Mouse (Mus musculus) hindbrain, embryonic 10.5 days (tissue): Measurements from ENCODE around the gene Garnl3. TPM values are rescaled to one million over a fixed set of nuclear protein-coding genes. Genes with fewer than 3 reads are reported as not detected.
A peak's percentile ranks its signal among the peaks of the same experiment; 100 is the strongest.

Source experiments
- DNase-seq: peaks from one replicate; pipeline ENCODE4 v3.0.0-alpha.2; 2017; ENCODE audit warnings: low spot score
- H3K27ac ChIP-seq: fragments of 300-500 bp; sonication (generic); 2 replicates; pipeline ENCODE4 v1.5.1; 2016; ENCODE audit warnings: mild to moderate bottlenecking, moderate library complexity
- H3K27me3 ChIP-seq: fragments of 300-500 bp; sonication (generic); 2 replicates; pipeline ENCODE4 v1.6.1; 2016; ENCODE audit warnings: mild to moderate bottlenecking; ENCODE audit not compliant: poor library complexity, insufficient read depth, severe bottlenecking
- H3K36me3 ChIP-seq: fragments of 300-500 bp; sonication (generic); 2 replicates; pipeline ENCODE4 v1.6.1; 2016; ENCODE audit warnings: mild to moderate bottlenecking, moderate library complexity
- H3K4me1 ChIP-seq: fragments of 300-500 bp; sonication (generic); replicated peaks from 2 replicates; pipeline ENCODE4 v1.6.1; 2016; ENCODE audit warnings: mild to moderate bottlenecking
- H3K4me3 ChIP-seq: fragments of 300-500 bp; sonication (generic); 2 replicates; pipeline ENCODE4 v1.5.1; 2016; ENCODE audit warnings: mild to moderate bottlenecking, moderate library complexity
- H3K9me3 ChIP-seq: fragments of 300-500 bp; sonication (generic); 2 replicates; pipeline ENCODE4 v1.6.1; 2016; ENCODE audit warnings: mild to moderate bottlenecking, moderate library complexity
- WGBS: fragments of 180-500 bp; shearing (Covaris S2); methylation state at CpG from one replicate; pipeline ENCODE4 v1.1.7; 2016; 5-methylcytosine and 5-hydroxymethylcytosine counted together
- polyA plus RNA-seq: library from polyadenylated mRNA; unstranded; fragments of >200 nt; fragmentation: Nextera tagmentation; extraction: Ambion mirVana; gene quantifications from 2 replicates; pipeline ENCODE4 v1.2.1, GENCODE M21; 2016

Gene Garnl3
- polyA plus RNA-seq, 1 experiment from 2014 or later, result 14.5 TPM

DNA sequence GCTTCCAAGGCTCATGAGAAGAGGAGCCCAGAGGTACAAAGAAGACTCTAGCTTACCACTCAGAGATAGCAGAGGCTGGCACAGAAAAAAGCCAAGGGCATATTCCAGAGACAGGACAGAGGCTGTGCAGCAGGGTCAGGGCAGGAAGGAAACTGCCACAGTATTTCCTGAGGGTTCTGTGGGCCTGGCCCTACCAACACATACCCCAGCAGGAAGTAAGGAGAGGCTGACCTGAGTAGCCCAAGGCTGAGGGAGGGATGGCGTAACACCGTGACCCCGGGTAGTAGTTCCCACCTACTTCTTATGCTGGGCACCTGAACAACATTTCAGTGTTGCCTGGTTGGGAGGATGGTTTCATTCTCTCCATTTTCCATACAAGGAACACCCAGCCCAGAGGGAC is 35.6 kb upstream of the Garnl3 start:
- Histone ChIP-seq H3K4me1 (peaks cover 43% of the 10 kb centered on the region), H3K27ac (no peak overlapping the region), H3K36me3 (peaks cover 16% of the 10 kb centered on the region; the same call in 1 of the 2 replicates), H3K9me3 (no peaks in the 10 kb centered on the region), H3K4me3 (no peak overlapping the region), H3K27me3 (no peaks in the 10 kb centered on the region)
- 91% methylated on average over 3 of the region's 3 CpGs for WGBS
- DNase-seq, result no peak

DNA sequence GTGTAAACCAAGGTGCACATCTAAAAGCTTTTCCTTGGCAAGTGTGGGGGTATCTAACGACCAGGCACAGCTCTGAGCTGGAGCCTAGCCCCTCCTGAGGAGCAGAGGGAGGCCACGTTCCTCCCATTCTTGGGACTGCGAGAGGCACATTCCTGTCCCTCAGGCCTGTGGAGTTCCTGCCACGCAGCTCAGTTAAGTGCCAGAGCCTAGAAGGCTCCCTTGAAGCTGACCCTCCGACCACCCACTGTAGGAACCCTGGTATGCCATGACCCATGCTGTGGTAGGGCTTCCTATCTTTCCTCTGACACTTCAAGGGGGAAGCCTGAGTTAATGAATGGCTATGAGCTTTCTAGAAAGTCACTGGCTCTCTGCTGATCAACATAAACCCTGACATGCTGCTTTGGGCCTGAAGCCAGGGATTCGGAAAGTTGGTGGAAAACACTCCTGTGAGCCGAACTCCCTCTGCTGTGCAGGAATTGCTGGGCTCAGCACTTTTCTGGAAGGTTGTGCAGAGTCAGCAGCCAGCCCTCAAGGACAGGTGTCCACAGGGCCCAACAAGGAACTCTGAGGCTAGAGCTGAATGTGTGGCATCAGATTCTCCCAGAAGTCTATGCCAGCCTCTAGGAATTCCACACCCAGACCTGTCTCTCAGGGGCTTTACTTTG is 34.4 kb upstream of the Garnl3 start:
- H3K9me3 ChIP-seq, result no peaks in the 10 kb centered on the region
- 53% methylated on average over 7 of the region's 7 CpGs for WGBS
- no peak overlapping the region for H3K4me3 ChIP-seq
- H3K27ac ChIP-seq, result peak overlapping the region; percentile 66; the same call in 1 of the 2 replicates
- DNase-seq, result no peak
- H3K36me3 ChIP-seq, result peaks cover 10% of the 10 kb centered on the region; the same call in 1 of the 2 replicates
- H3K27me3 ChIP-seq, result no peaks in the 10 kb centered on the region
- peaks cover 33% of the 10 kb centered on the region for H3K4me1 ChIP-seq

DNA sequence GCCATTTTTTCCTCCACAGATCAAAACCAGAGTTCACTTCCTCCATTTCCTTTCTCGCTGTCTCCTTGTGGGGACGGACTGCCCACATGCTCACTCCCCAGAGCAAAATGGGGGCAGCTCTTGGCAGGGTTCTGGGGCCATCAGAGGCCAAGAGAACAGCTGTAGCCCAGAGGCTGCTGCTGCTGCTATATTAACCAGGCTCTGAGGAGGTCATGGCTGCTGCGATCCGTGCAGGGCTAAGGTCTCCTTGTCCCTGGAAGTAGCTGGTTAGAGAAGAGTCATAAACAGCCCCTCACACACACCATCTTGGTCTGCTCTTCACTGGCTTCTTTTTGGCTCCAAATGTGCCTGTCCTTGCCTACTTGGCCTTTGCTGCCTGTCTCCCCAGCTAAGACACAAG is 33.8 kb upstream of the Garnl3 start:
- Histone ChIP-seq H3K9me3 (no peaks in the 10 kb centered on the region), H3K36me3 (peaks cover 10% of the 10 kb centered on the region; the same call in 1 of the 2 replicates), H3K27ac (peak overlapping the region; percentile 66), H3K4me3 (no peak overlapping the region), H3K4me1 (peaks cover 31% of the 10 kb centered on the region), H3K27me3 (no peaks in the 10 kb centered on the region)
- WGBS, result 72% methylated on average over 4 of the region's 4 CpGs
- no peak for DNase-seq

DNA sequence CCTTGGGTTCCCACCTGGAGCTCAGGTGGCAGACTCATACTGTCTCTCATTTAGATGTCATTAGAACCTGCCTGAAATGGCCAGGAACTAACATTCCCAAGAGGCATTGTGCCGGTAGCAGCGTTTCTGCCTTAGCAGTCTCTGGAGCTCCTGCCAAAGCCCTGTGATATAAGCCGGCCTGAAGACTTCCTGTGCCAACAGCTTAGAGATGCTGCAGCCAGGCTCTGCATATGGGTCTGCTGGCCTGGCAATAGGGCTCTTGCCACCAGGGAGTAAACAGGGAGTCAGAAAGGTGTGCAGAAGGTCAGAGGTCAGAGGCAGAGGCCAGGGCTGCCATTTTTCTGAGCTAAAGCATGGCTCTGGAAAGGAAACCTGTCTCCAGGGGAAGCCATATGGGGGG is 33.2 kb upstream of the Garnl3 start:
- no peak for DNase-seq
- whole genome bisulfite sequencing, result 75% methylated on average over 3 of the region's 3 CpGs
- Histone ChIP-seq H3K36me3 (peaks cover 10% of the 10 kb centered on the region; the same call in 1 of the 2 replicates), H3K4me1 (peaks cover 32% of the 10 kb centered on the region), H3K9me3 (no peaks in the 10 kb centered on the region), H3K4me3 (no peak overlapping the region), H3K27ac (peak overlapping the region; percentile 66; the same call in 1 of the 2 replicates), H3K27me3 (no peaks in the 10 kb centered on the region)

DNA sequence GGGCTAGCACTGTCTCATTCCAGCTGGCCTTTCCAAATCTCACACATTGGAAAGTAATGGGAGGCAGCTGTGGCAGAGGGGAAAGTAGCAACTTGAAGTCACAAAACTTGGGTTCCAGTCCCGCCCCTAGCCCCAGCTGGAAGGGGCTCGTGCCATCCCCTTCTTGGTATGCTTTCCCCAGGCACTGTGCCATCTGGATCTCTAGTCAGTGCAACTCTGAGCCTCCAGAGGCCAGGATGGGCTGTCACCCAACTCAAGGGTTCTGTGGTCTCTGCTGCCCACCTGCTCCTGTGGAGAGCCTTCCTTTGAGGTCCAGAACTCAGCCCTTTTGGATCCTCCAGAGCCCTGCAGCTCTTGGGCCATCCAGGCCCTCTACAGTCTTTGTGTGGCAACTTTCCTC is 30.7 kb upstream of the Garnl3 start:
- Histone ChIP-seq H3K27ac (no peak overlapping the region), H3K27me3 (no peaks in the 10 kb centered on the region), H3K4me3 (no peak overlapping the region), H3K36me3 (peaks cover 7% of the 10 kb centered on the region; the same call in 1 of the 2 replicates), H3K4me1 (peaks cover 32% of the 10 kb centered on the region), H3K9me3 (no peaks in the 10 kb centered on the region)
- no peak for DNase-seq
- 79% methylated on average over 2 of the region's 2 CpGs for WGBS

DNA sequence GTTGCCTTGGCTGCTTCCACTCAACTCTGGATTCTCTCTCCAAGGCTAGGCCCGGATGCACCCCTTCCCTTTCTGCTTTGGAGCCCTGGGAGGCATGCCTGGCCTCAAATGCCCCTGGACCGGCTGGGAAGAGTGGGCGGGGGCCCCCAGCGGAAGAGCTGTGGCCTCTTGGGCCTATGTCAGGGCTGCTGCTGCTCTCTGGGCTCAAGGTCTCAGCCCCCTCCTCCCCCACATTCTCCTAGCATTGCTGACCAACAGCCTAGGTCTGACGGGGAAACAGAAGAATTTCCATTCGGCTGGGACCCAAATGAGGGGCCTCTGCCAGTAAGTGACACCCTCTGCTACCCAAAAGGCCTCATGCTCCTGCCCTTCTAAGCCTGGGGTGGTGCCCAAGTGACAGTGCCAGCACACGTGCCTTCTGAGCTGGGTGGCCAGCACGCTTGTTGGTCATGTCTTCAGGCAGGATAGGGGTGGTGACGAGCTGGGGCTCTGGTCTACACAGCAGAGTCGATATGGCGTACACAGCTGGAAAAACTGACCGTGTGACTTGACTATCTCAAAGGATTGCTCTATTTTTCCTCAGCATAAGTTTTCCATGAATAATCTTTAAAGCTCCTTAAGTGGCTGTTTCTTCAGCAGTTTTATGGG is 29.0 kb upstream of the Garnl3 start:
- H3K9me3 ChIP-seq, result no peaks in the 10 kb centered on the region
- WGBS, result 71% methylated on average over 12 of the region's 12 CpGs
- no peak overlapping the region for H3K4me3 ChIP-seq
- peaks cover 7% of the 10 kb centered on the region; the same call in 1 of the 2 replicates for H3K36me3 ChIP-seq
- peaks cover 25% of the 10 kb centered on the region for H3K4me1 ChIP-seq
- DNase-seq, result no peak
- no peaks in the 10 kb centered on the region for H3K27me3 ChIP-seq
- peak overlapping the region; percentile 64 for H3K27ac ChIP-seq

DNA sequence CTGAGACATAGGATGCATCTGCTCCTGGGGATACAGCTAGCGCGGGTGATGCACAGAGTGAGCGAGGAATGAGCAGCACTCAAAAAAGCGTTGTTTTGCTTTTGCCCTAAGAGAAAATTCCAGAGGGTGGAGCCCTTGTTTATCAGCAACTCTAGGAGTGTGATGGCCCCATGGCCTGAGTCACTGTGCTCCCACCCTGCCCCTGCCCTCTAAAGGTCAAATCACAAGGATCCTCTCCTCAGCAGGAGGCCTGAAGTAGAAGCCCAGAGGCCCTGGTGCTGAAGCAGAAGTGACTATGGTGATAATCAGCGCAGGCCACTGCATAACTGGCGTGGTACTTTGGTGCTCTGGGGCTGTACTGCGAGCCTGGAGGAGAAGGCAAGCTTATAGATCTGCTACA is 28.1 kb upstream of the Garnl3 start:
- Histone ChIP-seq H3K4me3 (no peak overlapping the region), H3K27ac (peak overlapping the region; percentile 64; the same call in 1 of the 2 replicates), H3K9me3 (no peaks in the 10 kb centered on the region), H3K4me1 (peaks cover 17% of the 10 kb centered on the region), H3K36me3 (peaks cover 7% of the 10 kb centered on the region; the same call in 1 of the 2 replicates), H3K27me3 (no peaks in the 10 kb centered on the region)
- no peak for DNase-seq
- 82% methylated on average over 7 of the region's 7 CpGs for WGBS

DNA sequence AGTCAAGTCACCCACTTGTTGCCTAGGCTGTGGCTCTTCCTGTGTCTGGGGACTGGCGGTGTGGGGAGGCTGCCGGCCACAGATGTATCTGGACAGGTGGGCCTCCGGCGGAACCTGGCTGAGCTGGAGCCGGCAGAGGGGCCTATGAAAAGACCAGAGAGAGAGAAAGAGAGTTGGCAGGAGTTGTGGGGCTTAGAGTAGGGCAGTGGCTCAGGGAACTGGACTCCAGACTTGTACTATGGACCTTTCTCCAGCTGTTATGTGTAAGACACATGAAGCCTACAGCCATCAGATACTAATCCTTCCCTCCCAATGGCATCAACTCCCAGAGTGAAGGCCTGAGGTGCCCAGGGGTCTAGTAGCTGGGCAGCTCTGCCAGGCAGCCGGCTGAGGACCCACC is 27.4 kb upstream of the Garnl3 start:
- 93% methylated on average over 6 of the region's 6 CpGs for WGBS
- 0 out of 2 replicates have a peak overlapping the region, but pooled peaks have one; percentile 36 for H3K27ac ChIP-seq
- no peaks in the 10 kb centered on the region for H3K9me3 ChIP-seq
- peaks cover 7% of the 10 kb centered on the region; the same call in 1 of the 2 replicates for H3K36me3 ChIP-seq
- H3K4me3 ChIP-seq, result no peak overlapping the region
- no peaks in the 10 kb centered on the region for H3K27me3 ChIP-seq
- peaks cover 15% of the 10 kb centered on the region for H3K4me1 ChIP-seq
- DNase-seq, result no peak

DNA sequence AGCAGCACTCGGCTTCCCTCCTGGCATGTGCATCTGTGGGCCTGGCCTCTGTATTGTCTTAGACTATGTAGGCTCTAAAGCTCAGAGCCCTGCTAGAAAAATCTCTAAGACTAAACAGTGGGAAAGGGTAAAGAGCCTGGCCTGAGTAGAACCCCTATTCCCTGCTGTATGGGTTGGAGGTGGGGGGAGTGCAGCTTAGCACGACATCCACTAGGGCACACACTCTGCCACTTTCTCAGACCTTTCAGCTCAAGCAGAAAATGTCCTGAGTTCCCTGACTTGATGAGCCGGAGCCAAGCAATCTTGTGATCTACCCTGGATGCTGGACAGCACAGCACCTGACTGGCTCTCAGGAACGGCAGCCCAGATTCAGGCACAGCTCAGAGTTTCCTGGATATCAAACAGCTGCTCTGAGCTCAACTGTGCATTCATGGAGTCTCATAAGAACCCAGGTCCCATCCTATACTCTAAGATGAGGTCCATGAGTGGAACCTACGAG is 24.9 kb upstream of the Garnl3 start:
- 0 out of 2 replicates have a peak overlapping the region, but pooled peaks have one; percentile 5 for H3K27ac ChIP-seq
- no peaks in the 10 kb centered on the region for H3K9me3 ChIP-seq
- H3K4me1 ChIP-seq, result peaks cover 18% of the 10 kb centered on the region
- WGBS, result 81% methylated on average over 5 of the region's 5 CpGs
- H3K4me3 ChIP-seq, result no peak overlapping the region
- DNase-seq, result no peak
- H3K27me3 ChIP-seq, result no peaks in the 10 kb centered on the region
- peaks cover 7% of the 10 kb centered on the region; the same call in 1 of the 2 replicates for H3K36me3 ChIP-seq

DNA sequence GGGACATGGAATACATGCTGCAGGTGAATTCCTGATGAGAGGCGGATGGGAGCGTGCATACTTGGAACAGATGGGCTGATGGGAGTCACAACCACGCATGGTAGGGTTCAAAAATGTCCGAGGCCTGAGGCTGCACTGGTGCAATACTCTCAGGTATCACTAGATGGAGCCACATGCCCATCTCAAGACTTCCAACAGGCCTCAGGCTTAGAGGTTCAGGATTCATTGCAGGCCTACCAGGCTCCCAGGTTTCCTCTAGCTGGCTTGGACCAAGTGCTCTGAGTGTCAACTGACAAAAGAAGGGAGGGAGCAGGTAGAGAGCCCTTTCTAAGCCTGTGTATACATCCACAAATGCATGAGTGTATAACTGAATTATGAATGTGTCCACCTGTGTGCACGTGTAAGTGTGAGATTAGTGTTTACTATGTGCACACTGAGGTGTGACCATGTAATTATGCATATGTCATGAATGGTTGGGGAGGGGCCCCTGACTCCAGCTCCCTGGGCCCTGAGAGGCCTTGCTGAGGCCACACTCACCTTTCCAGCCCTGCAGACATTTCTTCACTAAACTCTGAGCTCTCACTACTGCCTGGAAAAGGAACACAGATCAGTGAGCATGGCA is 23.4 kb upstream of the Garnl3 start:
- H3K27ac ChIP-seq, result peak overlapping the region; percentile 51; the same call in 1 of the 2 replicates
- WGBS, result 29% methylated on average over 5 of the region's 5 CpGs
- no peaks in the 10 kb centered on the region for H3K9me3 ChIP-seq
- H3K4me1 ChIP-seq, result peaks cover 10% of the 10 kb centered on the region
- no peaks in the 10 kb centered on the region for H3K27me3 ChIP-seq
- H3K36me3 ChIP-seq, result peaks cover 7% of the 10 kb centered on the region; the same call in 1 of the 2 replicates
- DNase-seq, result peak; percentile 75
- H3K4me3 ChIP-seq, result no peak overlapping the region

DNA sequence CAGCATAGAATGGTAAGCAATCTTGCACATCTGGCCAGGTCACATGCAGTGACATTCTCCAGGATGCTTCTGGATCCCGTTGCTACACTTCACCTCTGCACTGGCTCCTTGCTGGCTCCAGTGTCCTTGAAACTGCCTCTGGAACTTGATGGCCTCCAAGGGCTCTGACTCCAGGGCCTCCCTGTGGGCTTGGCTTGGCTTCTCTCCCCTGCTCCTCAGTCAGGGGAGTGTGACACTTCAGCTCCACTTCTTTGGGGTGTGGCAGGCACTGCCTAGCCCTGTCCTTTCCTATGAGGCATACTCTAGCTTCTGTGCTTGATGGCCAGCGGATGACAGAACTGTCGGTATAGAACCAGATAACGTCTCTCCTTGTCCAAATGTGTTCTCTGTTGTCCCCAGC is 15.5 kb upstream of the Garnl3 start:
- 0 out of 2 replicates have a peak, but pooled peaks cover 3% of the 10 kb centered on the region for H3K36me3 ChIP-seq
- 89% methylated on average over 4 of the region's 4 CpGs for WGBS
- H3K27me3 ChIP-seq, result no peaks in the 10 kb centered on the region
- no peaks in the 10 kb centered on the region for H3K4me1 ChIP-seq
- H3K4me3 ChIP-seq, result no peak overlapping the region
- DNase-seq, result no peak
- no peaks in the 10 kb centered on the region for H3K9me3 ChIP-seq
- no peak overlapping the region for H3K27ac ChIP-seq

DNA sequence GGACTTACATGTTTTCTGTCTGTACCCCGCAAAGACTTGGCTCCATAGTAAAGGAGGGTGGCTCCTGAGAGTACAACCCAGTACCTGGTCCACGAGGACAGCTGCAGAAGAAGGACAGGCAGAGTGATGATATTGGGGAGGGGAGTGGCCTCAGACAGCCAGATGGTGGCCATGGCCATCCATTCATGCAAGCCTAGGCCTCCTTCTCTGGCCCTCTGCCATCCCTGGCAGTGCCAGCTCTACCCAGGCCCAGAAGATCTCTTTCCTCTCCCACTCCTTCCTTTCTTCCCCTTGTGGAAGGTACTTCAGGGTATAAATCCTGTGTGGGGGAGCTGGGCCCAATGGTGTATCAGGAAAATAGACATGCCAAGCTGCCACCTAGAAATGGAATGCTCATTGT is 11.8 kb upstream of the Garnl3 start:
- WGBS, result 92% methylated on average over 2 of the region's 2 CpGs
- Histone ChIP-seq H3K4me1 (no peaks in the 10 kb centered on the region), H3K36me3 (0 out of 2 replicates have a peak, but pooled peaks cover 3% of the 10 kb centered on the region), H3K27me3 (no peaks in the 10 kb centered on the region), H3K4me3 (no peak overlapping the region), H3K27ac (no peak overlapping the region), H3K9me3 (no peaks in the 10 kb centered on the region)
- no peak for DNase-seq
